Mouse (Mus musculus) embryo, embryonic 10 days (tissue): ENCODE data around the gene Bad.

ENCODE experiments used
- DNase-seq: peaks from one replicate; pipeline ENCODE4 v3.0.0-alpha.2; 2015; ENCODE audit warnings: low spot score

Bad gene

GRCm38 (mm10) chr19:6914540-6914939 lies 27.1 kb upstream of the Bad start:
- no peak for DNase-seq

DNA sequence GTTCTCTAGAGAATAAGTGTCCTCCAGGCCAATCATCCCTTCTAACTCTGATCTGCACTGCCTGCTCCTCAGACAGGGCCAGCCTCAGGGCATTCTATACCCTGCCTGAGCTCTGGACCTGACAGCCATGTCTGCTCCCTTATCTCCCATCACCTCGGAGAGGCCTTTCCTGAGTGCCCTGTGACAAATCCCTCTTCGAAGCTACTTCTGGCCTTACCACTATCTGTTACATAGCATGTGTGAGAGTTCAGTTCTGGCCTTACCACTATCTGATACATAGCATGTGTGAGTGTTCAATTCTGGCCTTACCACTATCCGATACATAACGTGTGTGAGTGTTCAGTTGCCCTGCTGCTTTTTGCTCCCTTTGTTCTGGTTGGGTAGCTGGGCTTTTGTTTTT lies 26.4 kb upstream of the Bad start:
- no peak for DNase-seq

DNA sequence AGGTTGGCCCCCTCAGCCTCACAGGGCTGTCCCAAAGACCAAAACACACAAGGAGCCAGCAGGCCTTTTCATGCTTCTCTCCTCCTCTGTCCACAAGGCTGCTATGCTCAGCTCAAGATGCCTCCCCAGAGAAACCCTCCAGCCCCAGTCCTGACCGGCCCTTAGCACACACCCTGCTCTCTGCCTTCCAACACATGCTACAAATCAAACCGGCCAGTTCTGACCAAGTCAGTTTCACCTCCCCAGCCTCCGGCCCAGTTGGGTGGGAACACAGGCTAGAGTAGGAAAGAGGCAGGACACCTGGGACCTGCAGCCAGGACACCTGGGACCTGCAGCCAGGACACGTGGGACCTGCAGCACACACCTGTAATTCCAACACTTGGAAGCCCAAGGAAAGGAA lies 25.2 kb upstream of the Bad start:
- DNase-seq: no peak

GRCm38 (mm10) chr19:6918321-6918720 lies 23.3 kb upstream of the Bad start:
- no peak for DNase-seq

DNA sequence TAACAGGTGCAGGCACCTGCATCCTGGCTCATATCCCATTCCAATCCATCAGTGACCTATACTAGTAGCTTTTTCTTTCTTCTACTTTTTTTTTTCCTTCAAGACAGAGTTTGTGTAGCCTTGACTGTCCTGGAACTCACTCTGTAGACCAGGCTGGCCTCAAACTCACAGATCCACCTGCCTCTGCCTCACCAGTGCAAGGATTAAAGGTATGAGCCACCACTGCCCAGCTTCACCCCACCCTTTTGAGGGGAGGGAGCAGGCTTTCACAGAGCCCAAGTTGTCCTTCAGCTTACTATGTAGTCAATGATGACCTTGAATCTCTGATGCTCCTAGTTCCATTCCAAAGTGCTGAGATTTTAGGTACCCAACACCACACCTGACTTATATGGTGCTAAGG lies 22.2 kb upstream of the Bad start:
- no peak for DNase-seq

DNA sequence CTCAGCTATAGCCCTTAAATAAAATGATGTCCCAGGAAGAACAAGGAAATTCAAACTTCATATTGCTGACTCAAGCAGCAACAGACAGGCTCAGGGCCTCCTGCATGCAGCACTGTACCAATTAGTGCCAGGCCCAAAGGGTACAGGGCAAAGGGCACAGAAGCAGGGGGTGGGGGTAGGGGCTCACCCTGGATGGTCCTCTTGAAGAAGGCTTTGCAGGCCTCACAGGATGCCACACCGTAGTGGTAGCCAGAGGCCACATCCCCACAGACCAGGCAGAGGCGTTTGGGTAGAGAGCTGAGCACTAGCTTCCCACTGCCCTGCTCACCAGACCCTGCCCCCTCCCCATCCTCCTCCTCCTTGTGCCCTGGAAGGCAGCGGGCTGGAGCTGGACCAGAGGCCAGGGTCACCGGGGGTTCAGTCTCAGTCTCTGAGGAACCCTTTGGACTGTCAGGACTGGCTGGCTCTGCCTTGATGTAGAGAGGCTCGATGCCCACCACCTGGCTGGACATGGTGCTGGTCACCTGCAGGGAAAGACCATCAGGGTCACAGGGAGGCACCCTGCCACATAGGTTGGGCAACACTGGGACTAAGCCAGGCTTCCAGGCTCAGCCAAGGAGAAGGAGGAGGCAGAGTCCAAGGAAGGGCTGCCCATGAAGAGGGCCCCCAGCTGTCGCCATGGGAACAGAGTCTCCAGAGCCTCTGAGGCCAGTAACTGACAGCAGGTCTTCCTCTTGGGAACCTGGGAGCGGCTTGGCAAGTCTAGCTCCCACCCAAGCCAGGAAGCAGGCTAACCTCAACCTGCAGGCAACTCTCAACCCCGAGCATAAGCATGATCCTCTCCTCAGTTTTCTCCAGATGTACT lies 21.6 kb upstream of the Bad start:
- DNase-seq: peak; percentile 52

GRCm38 (mm10) chr19:6920741-6921636 lies 20.7 kb upstream of the Bad start:
- peak; percentile 64 for DNase-seq

- DNase-seq: peak; percentile 100
These were observed 19.8 kb upstream of the Bad start, which contains the start of gene Esrra for GRCm38 (mm10) chr19:6921647-6922567. Gene Esrra (minus strand): TSS chr19:6921813.

- no peak for DNase-seq
These were observed 18.5 kb upstream of the Bad start for GRCm38 (mm10) chr19:6922901-6923735.

- peak; percentile 91 for DNase-seq
These were observed 17.0 kb upstream of the Bad start for GRCm38 (mm10) chr19:6924461-6925306.

DNA sequence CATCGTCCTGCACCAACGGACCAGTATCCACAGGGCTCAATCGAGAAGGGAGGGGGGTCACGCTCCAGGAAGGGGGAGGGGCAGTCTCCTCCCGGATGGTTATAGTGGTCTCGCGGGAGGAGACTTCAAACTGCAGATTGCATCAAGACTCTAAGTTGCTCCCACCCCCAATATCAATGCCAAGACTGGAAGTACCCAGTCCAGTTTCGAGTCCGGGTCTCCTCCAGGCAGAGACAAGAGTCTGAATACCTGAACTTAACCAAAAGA lies 16.4 kb upstream of the Bad start, which contains the start of gene Catsperz:
Catsperz (minus strand) TSS at position 74 of the 267 bp plus-strand sequence.
- no peak for DNase-seq

GRCm38 (mm10) chr19:6925611-6926329 lies 15.9 kb upstream of the Bad start:
- DNase-seq: no peak

- DNase-seq: peak; percentile 56
These were observed 15.0 kb upstream of the Bad start for GRCm38 (mm10) chr19:6926559-6927255.

DNA sequence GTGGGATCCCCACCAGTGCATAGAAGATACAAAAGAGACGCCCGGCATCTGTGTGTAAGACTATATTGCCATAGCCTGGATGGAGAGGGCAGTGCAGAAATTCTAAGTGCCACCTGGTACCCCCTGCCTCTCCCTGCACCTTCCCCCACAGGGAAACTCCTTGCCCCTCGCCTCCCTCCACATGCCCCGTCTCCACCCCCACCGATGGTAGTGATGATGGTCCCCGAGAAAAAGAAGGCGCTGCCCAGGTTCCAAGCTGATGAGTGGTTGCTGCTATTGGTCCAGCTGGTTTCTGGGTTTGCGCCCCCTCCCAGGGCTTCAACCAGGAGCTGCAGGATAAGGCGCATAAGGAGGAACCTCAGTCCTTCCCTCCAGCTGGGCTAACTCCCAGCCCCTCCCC lies 13.6 kb upstream of the Bad start:
- no peak for DNase-seq

- DNase-seq: no peak
These were observed 10.7 kb upstream of the Bad start for GRCm38 (mm10) chr19:6931002-6931401.

DNA sequence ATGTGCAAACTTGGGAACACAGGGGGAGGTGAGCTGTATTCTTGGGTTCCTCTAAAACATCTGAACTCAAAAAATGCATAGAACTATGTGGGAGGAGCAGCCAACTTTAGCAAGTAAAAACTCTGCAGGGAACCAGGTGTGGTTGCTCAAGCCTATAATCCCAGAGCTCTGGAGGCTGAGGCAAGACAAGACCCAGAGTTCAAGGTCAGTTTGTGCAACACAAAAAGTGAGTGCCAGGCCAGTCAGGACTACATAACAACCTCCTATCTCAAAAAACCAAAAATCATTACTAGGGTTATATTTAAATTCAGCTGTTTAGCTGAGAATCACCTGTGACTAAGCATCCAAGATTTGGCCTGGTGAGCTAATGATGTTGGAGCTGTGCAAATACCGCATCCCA lies 9.6 kb upstream of the Bad start:
- no peak for DNase-seq

- no peak for DNase-seq
These were observed 8.6 kb upstream of the Bad start for GRCm38 (mm10) chr19:6933102-6933435.

- DNase-seq: no peak
These were observed 8.0 kb upstream of the Bad start for GRCm38 (mm10) chr19:6933436-6934194.
